Mouse (Mus musculus) testis, adult 2 months (tissue): ENCODE measurements around the gene Pcnx2.

Experiments used
- CTCF ChIP-seq: fragments of 200-500 bp; IDR thresholded peaks from 2 replicates; pipeline ENCODE4 v1.5.1; 2012; ENCODE audit warnings: low read depth, mild to moderate bottlenecking, inconsistent platforms, low read length, moderate library complexity; ENCODE audit not compliant: control insufficient read depth, insufficient read depth, insufficient replicate concordance
- POLR2A ChIP-seq: fragments of 200-500 bp; IDR thresholded peaks from 2 replicates; pipeline ENCODE4 v1.6.1; 2012; ENCODE audit warnings: low read depth, mild to moderate bottlenecking, inconsistent platforms, low read length, moderate library complexity; ENCODE audit not compliant: control insufficient read depth

DNA sequence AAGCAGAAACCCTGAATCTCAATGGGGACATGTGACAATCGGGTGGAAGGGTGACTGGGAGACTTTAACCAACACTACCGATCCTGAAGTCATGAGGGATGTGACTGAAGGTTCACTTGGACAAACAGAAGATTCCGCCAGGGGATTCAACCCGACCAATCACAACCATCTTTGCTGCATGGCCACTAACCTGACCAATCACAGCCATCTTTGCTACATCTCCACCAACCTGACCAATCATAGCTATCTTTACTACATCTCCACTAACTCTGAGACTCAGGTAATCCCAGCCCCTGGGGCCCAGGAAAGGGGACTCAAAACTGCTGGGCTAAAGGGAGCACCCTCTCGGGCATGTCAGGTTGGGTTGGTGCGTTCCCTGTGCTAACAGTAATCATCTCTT lies 174.7 kb downstream of the Pcnx2 start:
- TF ChIP-seq CTCF = no peak
- no peak for TF ChIP-seq POLR2A
